Mouse (Mus musculus) forebrain, embryonic 16.5 days (tissue): Measurements from ENCODE around the gene Efcab1. TPM values are rescaled to one million over a fixed set of nuclear protein-coding genes. Genes with fewer than 3 reads are reported as not detected.
"Not testable (repeated sequence)": the region's sequence is repeated elsewhere in the genome, so short reads cannot be mapped to it uniquely, and the experiment has no call there.

Experiments
- ATAC-seq: fragments of 200-750 bp; cut with Nextera tagmentation; 2 replicates; pipeline ENCODE4 v1.8.0; 2017; ENCODE audit warnings: mild to moderate bottlenecking, moderate library complexity
- H3K27ac ChIP-seq: fragments of 300-500 bp; sonication (generic); 2 replicates; pipeline ENCODE4 v1.5.1; 2014; ENCODE audit warnings: low read length, control low read depth
- H3K27me3 ChIP-seq: fragments of 300-500 bp; sonication (generic); replicated peaks from 2 replicates; pipeline ENCODE4 v1.6.1; 2014; ENCODE audit warnings: low read length; ENCODE audit not compliant: control insufficient read depth, insufficient read depth
- H3K36me3 ChIP-seq: fragments of 300-500 bp; sonication (generic); 2 replicates; pipeline ENCODE4 v1.6.1; 2014; ENCODE audit not compliant: control insufficient read depth, insufficient read depth
- H3K4me1 ChIP-seq: fragments of 300-500 bp; sonication (generic); replicated peaks from 2 replicates; pipeline ENCODE4 v1.6.1; 2014; ENCODE audit warnings: low read length; ENCODE audit not compliant: control insufficient read depth, insufficient read depth
- H3K4me2 ChIP-seq: fragments of 300-500 bp; sonication (generic); 2 replicates; pipeline ENCODE4 v1.6.1; 2014; ENCODE audit warnings: mild to moderate bottlenecking, low read length, control low read depth
- H3K4me3 ChIP-seq: fragments of 300-500 bp; sonication (generic); replicated peaks from 2 replicates; pipeline ENCODE4 v1.5.1; 2014; ENCODE audit warnings: mild to moderate bottlenecking, low read length, control low read depth
- H3K9ac ChIP-seq: fragments of 300-500 bp; sonication (generic); replicated peaks from 2 replicates; pipeline ENCODE4 v1.6.1; 2014; ENCODE audit warnings: low read depth, low read length, control low read depth
- H3K9me3 ChIP-seq: fragments of 300-500 bp; sonication (generic); 2 replicates; pipeline ENCODE4 v1.6.1; 2016; ENCODE audit warnings: low read length; ENCODE audit not compliant: control insufficient read depth
- WGBS: fragments of 180-500 bp; shearing (Covaris S2); extraction: QIAGEN DNeasy Blood & Tissue Kit; methylation state at CpG from one replicate; pipeline ENCODE4 v1.1.7; 2014; 5-methylcytosine and 5-hydroxymethylcytosine counted together
- polyA plus RNA-seq: library from polyadenylated mRNA; unstranded; fragments of >200 nt; fragmentation: Nextera tagmentation; extraction: Ambion mirVana; gene quantifications from 2 replicates; pipeline ENCODE4 v1.2.1, GENCODE M21; 2015

Gene Efcab1
- polyA plus RNA-seq, result 7.7 and 9.2 TPM in 2 replicates

GRCm38 (mm10) chr16:14906393-14907100 lies at the start of gene Efcab1:
Gene Efcab1 (plus strand): TSS chr16:14906606.
- H3K9ac ChIP-seq, result no peak within 1 kb of the TSS; the same call in 1 of the 2 replicates
- H3K27ac ChIP-seq, result peak within 1 kb of the TSS; percentile 10; the same call in 1 of the 2 replicates
- peak within 1 kb of the TSS; percentile 27 for H3K4me3 ChIP-seq
- whole genome bisulfite sequencing, result 3% methylated on average over 15 of the region's 15 CpGs
- no peaks in the 10 kb centered on the region for H3K36me3 ChIP-seq
- 0 out of 2 replicates have a peak, but pooled peaks cover 6% of the 10 kb centered on the region for H3K4me1 ChIP-seq
- ATAC-seq, result peak; percentile 100
- H3K4me2 ChIP-seq, result peak within 1 kb of the TSS; percentile 46
- H3K27me3 ChIP-seq, result no peaks in the 10 kb centered on the region
- no peaks in the 10 kb centered on the region for H3K9me3 ChIP-seq

GRCm38 (mm10) chr16:14859443-14859842 lies 47.0 kb upstream of the Efcab1 start:
- H3K4me3 ChIP-seq, result no peak overlapping the region
- no peak for ATAC-seq
- H3K4me2 ChIP-seq, result no peak overlapping the region
- no peaks in the 10 kb centered on the region for H3K9me3 ChIP-seq
- H3K9ac ChIP-seq, result no peak overlapping the region
- H3K27me3 ChIP-seq, result no peaks in the 10 kb centered on the region
- no peak overlapping the region for H3K27ac ChIP-seq
- 0 out of 2 replicates have a peak, but pooled peaks cover 2% of the 10 kb centered on the region for H3K4me1 ChIP-seq
- H3K36me3 ChIP-seq, result no peaks in the 10 kb centered on the region

GRCm38 (mm10) chr16:14884916-14885315 lies 21.5 kb upstream of the Efcab1 start:
- Histone ChIP-seq H3K9ac (no peak overlapping the region), H3K4me2 (no peak overlapping the region), H3K4me3 (no peak overlapping the region), H3K27ac (no peak overlapping the region), H3K9me3 (no peaks in the 10 kb centered on the region), H3K4me1 (no peaks in the 10 kb centered on the region), H3K27me3 (no peaks in the 10 kb centered on the region), H3K36me3 (no peaks in the 10 kb centered on the region)
- WGBS, result 87% methylated on average over 2 of the region's 2 CpGs
- ATAC-seq, result no peak

GRCm38 (mm10) chr16:14885372-14885771 lies 21.0 kb upstream of the Efcab1 start:
- WGBS, result 76% methylated on average over 1 of the region's 1 CpGs

GRCm38 (mm10) chr16:14892492-14892891 lies 13.9 kb upstream of the Efcab1 start:
- H3K27me3 ChIP-seq, result no peaks in the 10 kb centered on the region
- WGBS, result 70% methylated on average over 3 of the region's 3 CpGs
- ATAC-seq, result no peak

More at GRCm38 (mm10) chr16:14885372-14885771, 21.0 kb upstream of the Efcab1 start:
- Histone ChIP-seq H3K4me2 (no peak overlapping the region), H3K36me3 (no peaks in the 10 kb centered on the region), H3K9ac (no peak overlapping the region), H3K4me3 (no peak overlapping the region), H3K9me3 (no peaks in the 10 kb centered on the region), H3K4me1 (no peaks in the 10 kb centered on the region), H3K27me3 (no peaks in the 10 kb centered on the region), H3K27ac (no peak overlapping the region)
- no peak for ATAC-seq

GRCm38 (mm10) chr16:14893864-14894263 lies 12.5 kb upstream of the Efcab1 start:
- Histone ChIP-seq H3K4me2 (no peak overlapping the region), H3K4me3 (no peak overlapping the region), H3K27ac (no peak overlapping the region), H3K9ac (no peak overlapping the region), H3K9me3 (no peaks in the 10 kb centered on the region), H3K27me3 (no peaks in the 10 kb centered on the region), H3K36me3 (no peaks in the 10 kb centered on the region), H3K4me1 (no peaks in the 10 kb centered on the region)
- WGBS, result 61% methylated on average over 4 of the region's 4 CpGs
- no peak for ATAC-seq

More at GRCm38 (mm10) chr16:14892492-14892891, 13.9 kb upstream of the Efcab1 start:
- Histone ChIP-seq H3K4me3 (no peak overlapping the region), H3K27ac (no peak overlapping the region), H3K9me3 (no peaks in the 10 kb centered on the region), H3K36me3 (no peaks in the 10 kb centered on the region), H3K4me2 (no peak overlapping the region), H3K4me1 (no peaks in the 10 kb centered on the region), H3K9ac (no peak overlapping the region)

- no peaks in the 10 kb centered on the region for H3K36me3 ChIP-seq
- no peak for ATAC-seq
- no peaks in the 10 kb centered on the region for H3K9me3 ChIP-seq
- no peak overlapping the region for H3K4me2 ChIP-seq
- WGBS, result 92% methylated on average over 1 of the region's 1 CpGs
- no peak overlapping the region for H3K9ac ChIP-seq
- H3K27ac ChIP-seq, result no peak overlapping the region
- no peak overlapping the region for H3K4me3 ChIP-seq
- H3K4me1 ChIP-seq, result no peaks in the 10 kb centered on the region
- no peaks in the 10 kb centered on the region for H3K27me3 ChIP-seq
Observed at GRCm38 (mm10) chr16:14894713-14895112, 11.7 kb upstream of the Efcab1 start.

GRCm38 (mm10) chr16:14895543-14895942 lies 10.9 kb upstream of the Efcab1 start:
- no peaks in the 10 kb centered on the region for H3K27me3 ChIP-seq
- WGBS, result 91% methylated on average over 2 of the region's 2 CpGs
- H3K4me3 ChIP-seq, result no peak overlapping the region
- ATAC-seq, result no peak
- H3K9me3 ChIP-seq, result no peaks in the 10 kb centered on the region
- no peak overlapping the region for H3K27ac ChIP-seq
- H3K4me1 ChIP-seq, result no peaks in the 10 kb centered on the region
- no peak overlapping the region for H3K4me2 ChIP-seq
- H3K9ac ChIP-seq, result no peak overlapping the region
- H3K36me3 ChIP-seq, result no peaks in the 10 kb centered on the region

- H3K4me1 ChIP-seq, result not testable (repeated sequence)
- WGBS, result 51% methylated on average over 3 of the region's 3 CpGs
Observed at GRCm38 (mm10) chr16:14930711-14931110, 24.3 kb downstream of the Efcab1 start.

More at GRCm38 (mm10) chr16:14930711-14931110, 24.3 kb downstream of the Efcab1 start:
- not testable (repeated sequence) for H3K4me3 ChIP-seq, H3K27me3 ChIP-seq, H3K9me3 ChIP-seq, H3K4me2 ChIP-seq, ATAC-seq, H3K36me3 ChIP-seq, H3K27ac ChIP-seq, H3K9ac ChIP-seq
